Mouse (Mus musculus) neural tube, embryonic 13.5 days (tissue): Measurements from ENCODE around the gene Pef1. TPM values are rescaled to one million over a fixed set of nuclear protein-coding genes. Genes with fewer than 3 reads are reported as not detected.

Source experiments
- ATAC-seq: fragments of 200-750 bp; cut with Nextera tagmentation; 2 replicates; pipeline ENCODE4 v1.8.0; 2017; ENCODE audit warnings: low read depth, mild to moderate bottlenecking, moderate TSS enrichment, moderate library complexity
- H3K27ac ChIP-seq: fragments of 300-500 bp; sonication (generic); replicated peaks from 2 replicates; pipeline ENCODE4 v1.5.1; 2015; ENCODE audit warnings: moderate library complexity, mild to moderate bottlenecking, inconsistent platforms
- H3K27me3 ChIP-seq: fragments of 300-500 bp; sonication (generic); 2 replicates; pipeline ENCODE4 v1.6.1; 2015; ENCODE audit warnings: mild to moderate bottlenecking, inconsistent platforms
- H3K36me3 ChIP-seq: fragments of 300-500 bp; sonication (generic); 2 replicates; pipeline ENCODE4 v1.6.1; 2015; ENCODE audit warnings: mild to moderate bottlenecking, inconsistent platforms
- H3K4me1 ChIP-seq: fragments of 300-500 bp; sonication (generic); replicated peaks from 2 replicates; pipeline ENCODE4 v1.6.1; 2015; ENCODE audit warnings: inconsistent platforms
- H3K4me2 ChIP-seq: fragments of 300-500 bp; sonication (generic); 2 replicates; pipeline ENCODE4 v1.6.1; 2015; ENCODE audit warnings: inconsistent platforms, mild to moderate bottlenecking, moderate library complexity
- H3K4me3 ChIP-seq: fragments of 300-500 bp; sonication (generic); 2 replicates; pipeline ENCODE4 v1.5.1; 2015; ENCODE audit warnings: mild to moderate bottlenecking, inconsistent platforms
- H3K9ac ChIP-seq: fragments of 300-500 bp; sonication (generic); 2 replicates; pipeline ENCODE4 v1.6.1; 2015; ENCODE audit warnings: moderate library complexity, mild to moderate bottlenecking, inconsistent platforms
- H3K9me3 ChIP-seq: fragments of 300-500 bp; sonication (generic); 2 replicates; pipeline ENCODE4 v1.6.1; 2016; ENCODE audit warnings: inconsistent platforms
- WGBS: fragments of 180-500 bp; shearing (Covaris S2); methylation state at CpG from one replicate; pipeline ENCODE4 v1.1.7; 2015; 5-methylcytosine and 5-hydroxymethylcytosine counted together
- polyA plus RNA-seq: library from polyadenylated mRNA; unstranded; fragments of >200 nt; fragmentation: Nextera tagmentation; extraction: Ambion mirVana; gene quantifications from 2 replicates; pipeline ENCODE4 v1.2.1, GENCODE M21; 2015

The Pef1 gene
- polyA plus RNA-seq, 1 experiment from 2014 or later, result 61.8 TPM

- Histone ChIP-seq H3K4me2 (no peak overlapping the region), H3K36me3 (peaks cover 68% of the 10 kb centered on the region), H3K27ac (no peak overlapping the region), H3K27me3 (no peaks in the 10 kb centered on the region), H3K9ac (no peak overlapping the region), H3K4me3 (no peak overlapping the region), H3K4me1 (no peaks in the 10 kb centered on the region), H3K9me3 (no peaks in the 10 kb centered on the region)
- no peak for ATAC-seq
- 90% methylated on average over 4 of the region's 4 CpGs for WGBS
Measured at GRCm38 (mm10) chr4:130124110-130124509, 21.8 kb downstream of the Pef1 start.

GRCm38 (mm10) chr4:130125164-130125563, 22.8 kb downstream of the Pef1 start:
- Histone ChIP-seq H3K9me3 (no peaks in the 10 kb centered on the region), H3K4me1 (no peaks in the 10 kb centered on the region), H3K36me3 (peaks cover 68% of the 10 kb centered on the region), H3K27me3 (no peaks in the 10 kb centered on the region), H3K4me3 (no peak overlapping the region), H3K27ac (no peak overlapping the region), H3K9ac (no peak overlapping the region), H3K4me2 (no peak overlapping the region)
- WGBS, result 96% methylated on average over 6 of the region's 6 CpGs
- no peak for ATAC-seq

GRCm38 (mm10) chr4:130125935-130126334, 23.6 kb downstream of the Pef1 start:
- no peak for ATAC-seq
- Histone ChIP-seq H3K4me1 (no peaks in the 10 kb centered on the region), H3K36me3 (peaks cover 68% of the 10 kb centered on the region), H3K4me3 (no peak overlapping the region), H3K9ac (no peak overlapping the region), H3K9me3 (no peaks in the 10 kb centered on the region), H3K4me2 (no peak overlapping the region), H3K27me3 (no peaks in the 10 kb centered on the region), H3K27ac (no peak overlapping the region)
- 83% methylated on average over 5 of the region's 5 CpGs for WGBS

- Histone ChIP-seq H3K9me3 (no peaks in the 10 kb centered on the region), H3K36me3 (peaks cover 42% of the 10 kb centered on the region), H3K27me3 (no peaks in the 10 kb centered on the region; the same call in 1 of the 2 replicates), H3K4me3 (no peak overlapping the region), H3K4me1 (peaks cover 8% of the 10 kb centered on the region; the same call in 1 of the 2 replicates), H3K4me2 (no peak overlapping the region), H3K27ac (no peak overlapping the region), H3K9ac (no peak overlapping the region)
- 89% methylated on average over 5 of the region's 5 CpGs for WGBS
- no peak for ATAC-seq
Measured at GRCm38 (mm10) chr4:130128907-130129306, 26.5 kb downstream of the Pef1 start.

- Histone ChIP-seq H3K27ac (no peak overlapping the region), H3K36me3 (peaks cover 32% of the 10 kb centered on the region), H3K4me3 (no peak overlapping the region), H3K9ac (no peak overlapping the region), H3K27me3 (no peaks in the 10 kb centered on the region; the same call in 1 of the 2 replicates), H3K4me1 (peaks cover 8% of the 10 kb centered on the region; the same call in 1 of the 2 replicates), H3K9me3 (no peaks in the 10 kb centered on the region), H3K4me2 (no peak overlapping the region)
- 79% methylated on average over 10 of the region's 10 CpGs for WGBS
- no peak for ATAC-seq
Measured at GRCm38 (mm10) chr4:130130082-130130481, 27.7 kb downstream of the Pef1 start.

- no peaks in the 10 kb centered on the region; the same call in 1 of the 2 replicates for H3K27me3 ChIP-seq
- no peaks in the 10 kb centered on the region for H3K9me3 ChIP-seq
- ATAC-seq, result no peak
- H3K36me3 ChIP-seq, result peaks cover 25% of the 10 kb centered on the region
- H3K4me3 ChIP-seq, result no peak overlapping the region
- WGBS, result 53% methylated on average over 13 of the region's 13 CpGs
- no peak overlapping the region for H3K9ac ChIP-seq
- no peak overlapping the region for H3K4me2 ChIP-seq
- peaks cover 8% of the 10 kb centered on the region; the same call in 1 of the 2 replicates for H3K4me1 ChIP-seq
- no peak overlapping the region for H3K27ac ChIP-seq
Measured at GRCm38 (mm10) chr4:130130641-130131350, 28.4 kb downstream of the Pef1 start.

- no peaks in the 10 kb centered on the region for H3K9me3 ChIP-seq
- WGBS, result 90% methylated on average over 7 of the region's 7 CpGs
- H3K36me3 ChIP-seq, result peaks cover 17% of the 10 kb centered on the region
- H3K27me3 ChIP-seq, result no peaks in the 10 kb centered on the region; the same call in 1 of the 2 replicates
- ATAC-seq, result no peak
- H3K4me3 ChIP-seq, result no peak overlapping the region
- no peak overlapping the region for H3K4me2 ChIP-seq
- H3K27ac ChIP-seq, result no peak overlapping the region
- no peak overlapping the region for H3K9ac ChIP-seq
- peaks cover 8% of the 10 kb centered on the region; the same call in 1 of the 2 replicates for H3K4me1 ChIP-seq
Measured at GRCm38 (mm10) chr4:130131448-130132105, 29.2 kb downstream of the Pef1 start.

- H3K4me3 ChIP-seq, result no peak overlapping the region
- peaks cover 17% of the 10 kb centered on the region for H3K27me3 ChIP-seq
- no peak for ATAC-seq
- no peaks in the 10 kb centered on the region for H3K36me3 ChIP-seq
- no peak overlapping the region for H3K9ac ChIP-seq
- 62% methylated on average over 6 of the region's 6 CpGs for WGBS
- no peak overlapping the region for H3K27ac ChIP-seq
- peaks cover 12% of the 10 kb centered on the region for H3K4me1 ChIP-seq
- H3K4me2 ChIP-seq, result no peak overlapping the region
- no peaks in the 10 kb centered on the region for H3K9me3 ChIP-seq
Measured at GRCm38 (mm10) chr4:130133399-130133798, 31.0 kb downstream of the Pef1 start.

GRCm38 (mm10) chr4:130138441-130139213, 36.3 kb downstream of the Pef1 start:
- under 1% methylated on average over 49 of the region's 57 CpGs for WGBS
- Histone ChIP-seq H3K27me3 (peaks cover 53% of the 10 kb centered on the region), H3K9me3 (no peaks in the 10 kb centered on the region), H3K4me2 (peak overlapping the region; percentile 73), H3K4me3 (peak overlapping the region; percentile 40), H3K9ac (peak overlapping the region; percentile 70), H3K27ac (no peak overlapping the region), H3K4me1 (peaks cover 33% of the 10 kb centered on the region), H3K36me3 (no peaks in the 10 kb centered on the region)
- ATAC-seq, result peak; percentile 71

- Histone ChIP-seq H3K4me3 (peak within 1 kb of the TSS; percentile 40), H3K4me2 (peak within 1 kb of the TSS; percentile 73), H3K9me3 (no peaks in the 10 kb centered on the region), H3K4me1 (peaks cover 33% of the 10 kb centered on the region), H3K27me3 (peaks cover 53% of the 10 kb centered on the region), H3K36me3 (no peaks in the 10 kb centered on the region), H3K9ac (peak within 1 kb of the TSS; percentile 70), H3K27ac (no peak within 1 kb of the TSS)
- ATAC-seq, result 0 out of 2 replicates have a peak, but pooled peaks have one; percentile 12
- 3% methylated on average over 10 of the region's 15 CpGs for WGBS
Measured at GRCm38 (mm10) chr4:130139214-130139492, 36.8 kb downstream of the Pef1 start, which contains the start of gene Hcrtr1. TSS of gene Hcrtr1 (minus strand) at chr4:130139359.

- Histone ChIP-seq H3K36me3 (no peaks in the 10 kb centered on the region), H3K4me2 (peak overlapping the region; percentile 24; the same call in 1 of the 2 replicates), H3K9ac (no peak overlapping the region), H3K27ac (no peak overlapping the region; the same call in 1 of the 2 replicates), H3K9me3 (peaks cover 6% of the 10 kb centered on the region; the same call in 1 of the 2 replicates), H3K4me3 (no peak overlapping the region), H3K27me3 (peaks cover 53% of the 10 kb centered on the region), H3K4me1 (peaks cover 33% of the 10 kb centered on the region)
- ATAC-seq, result peak; percentile 29; the same call in 1 of the 2 replicates
- 38% methylated on average over 9 of the region's 9 CpGs for WGBS
Measured at GRCm38 (mm10) chr4:130140992-130141402, 38.6 kb downstream of the Pef1 start.

- Histone ChIP-seq H3K9me3 (peaks cover 6% of the 10 kb centered on the region; the same call in 1 of the 2 replicates), H3K27me3 (peaks cover 52% of the 10 kb centered on the region), H3K4me1 (peaks cover 33% of the 10 kb centered on the region), H3K27ac (no peak overlapping the region), H3K4me2 (no peak overlapping the region), H3K4me3 (no peak overlapping the region), H3K36me3 (no peaks in the 10 kb centered on the region), H3K9ac (no peak overlapping the region)
- no peak for ATAC-seq
- WGBS, result 56% methylated on average over 3 of the region's 3 CpGs
Measured at GRCm38 (mm10) chr4:130141786-130142185, 39.4 kb downstream of the Pef1 start.
